Mouse (Mus musculus): Measurements from ENCODE around the gene Vps11. TPM values are rescaled to one million over a fixed set of nuclear protein-coding genes. Genes with fewer than 3 reads are reported as not detected.

The Vps11 gene
- polyA plus RNA-seq, 1 experiment, result 22.3 TPM

DNA sequence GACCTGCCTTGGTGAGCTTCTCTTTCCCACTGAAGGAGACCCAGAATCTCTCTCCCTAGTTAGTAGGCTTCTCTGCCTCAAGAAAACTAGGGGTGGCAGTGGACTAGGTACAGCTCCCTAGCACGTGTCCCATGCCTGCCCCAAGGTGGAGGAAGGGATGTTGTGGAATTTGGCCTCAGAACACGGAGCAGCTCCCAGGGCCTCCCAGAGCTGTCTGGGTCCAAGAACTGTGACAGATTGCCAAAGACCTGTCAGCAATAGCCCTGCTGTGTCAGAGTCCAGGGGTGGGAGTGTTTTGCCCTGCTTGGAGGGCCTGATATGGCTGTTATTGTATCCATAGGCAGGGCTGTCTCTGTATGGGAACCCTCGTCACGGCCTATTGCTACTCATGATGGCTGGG, 39.6 kb upstream of the Vps11 start:
- Histone ChIP-seq H3K4me3 (ENCODE audit: low read depth, low read length) (0 out of 2 replicates have a peak overlapping the region, but pooled peaks have one; percentile 5), H3K27ac (ENCODE audit: insufficient read depth, low read depth, low read length) (peak overlapping the region; percentile 73), H3K36me3 (ENCODE audit: control insufficient read depth, insufficient read depth, low read length) (peaks cover 50% of the 10 kb centered on the region), H3K27me3 (ENCODE audit: control insufficient read depth, insufficient read depth, low read length) (no peaks in the 10 kb centered on the region), H3K4me1 (ENCODE audit: control insufficient read depth, insufficient read depth, insufficient read length, low read length) (peaks cover 29% of the 10 kb centered on the region)
- 33% methylated on average over 4 of the region's 4 CpGs for WGBS
- TF ChIP-seq CTCF (IDR thresholded peaks at IDR 0.05; ENCODE audit: extremely low read depth, insufficient read length, insufficient replicate concordance, low read depth, low read length), result no peak
- TF ChIP-seq POLR2A (IDR thresholded peaks at IDR 0.05; ENCODE audit: low read depth, low read length), result no peak

GRCm38 (mm10) chr9:44399795-44400114, 38.3 kb upstream of the Vps11 start:
- H3K27me3 ChIP-seq (ENCODE audit: control insufficient read depth, insufficient read depth, low read length), result no peaks in the 10 kb centered on the region
- H3K4me1 ChIP-seq (ENCODE audit: control insufficient read depth, insufficient read depth, insufficient read length, low read length), result peaks cover 32% of the 10 kb centered on the region
- TF ChIP-seq CTCF (IDR thresholded peaks at IDR 0.05; ENCODE audit: extremely low read depth, insufficient read length, insufficient replicate concordance, low read depth, low read length) (no peak), POLR2A (IDR thresholded peaks at IDR 0.05; ENCODE audit: low read depth, low read length) (no peak)
- H3K36me3 ChIP-seq (ENCODE audit: control insufficient read depth, insufficient read depth, low read length), result peaks cover 50% of the 10 kb centered on the region
- peak overlapping the region; percentile 68 for H3K4me3 ChIP-seq (ENCODE audit: low read depth, low read length)
- 89% methylated on average over 6 of the region's 6 CpGs for WGBS
- no peak overlapping the region for H3K27ac ChIP-seq (ENCODE audit: insufficient read depth, low read depth, low read length)

- H3K4me1 ChIP-seq (ENCODE audit: control insufficient read depth, insufficient read depth, insufficient read length, low read length), result peaks cover 32% of the 10 kb centered on the region
- H3K4me3 ChIP-seq (ENCODE audit: low read depth, low read length), result peak overlapping the region; percentile 68
- WGBS, result 81% methylated on average over 13 of the region's 13 CpGs
- no peak overlapping the region for H3K27ac ChIP-seq (ENCODE audit: insufficient read depth, low read depth, low read length)
- no peak for TF ChIP-seq CTCF (IDR thresholded peaks at IDR 0.05; ENCODE audit: extremely low read depth, insufficient read length, insufficient replicate concordance, low read depth, low read length)
- TF ChIP-seq POLR2A (IDR thresholded peaks at IDR 0.05; ENCODE audit: low read depth, low read length), result no peak
- H3K27me3 ChIP-seq (ENCODE audit: control insufficient read depth, insufficient read depth, low read length), result no peaks in the 10 kb centered on the region
- H3K36me3 ChIP-seq (ENCODE audit: control insufficient read depth, insufficient read depth, low read length), result peaks cover 46% of the 10 kb centered on the region
These were observed 37.8 kb upstream of the Vps11 start for GRCm38 (mm10) chr9:44399114-44399794.

DNA sequence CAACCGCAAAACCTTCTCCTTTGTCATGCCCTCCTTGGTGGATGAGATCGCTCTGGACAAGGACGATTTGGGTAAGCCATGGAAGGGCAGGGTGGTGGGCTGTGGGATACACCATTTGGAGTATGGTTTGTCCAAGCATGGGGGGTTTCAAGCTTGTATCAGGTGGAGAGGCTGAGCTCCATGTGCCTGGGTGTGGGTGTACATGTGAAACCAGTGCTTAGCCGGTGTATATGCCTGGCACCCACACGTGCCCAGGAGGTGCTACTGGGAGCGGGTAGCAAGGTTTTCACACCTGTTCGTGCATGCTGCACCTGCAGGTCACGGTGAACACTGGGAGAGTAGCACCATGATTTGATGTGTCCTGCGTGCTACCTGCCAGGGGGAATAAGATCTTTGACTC, 37.1 kb upstream of the Vps11 start:
- Histone ChIP-seq H3K36me3 (ENCODE audit: control insufficient read depth, insufficient read depth, low read length) (peaks cover 39% of the 10 kb centered on the region), H3K4me3 (ENCODE audit: low read depth, low read length) (peak overlapping the region; percentile 68), H3K27me3 (ENCODE audit: control insufficient read depth, insufficient read depth, low read length) (no peaks in the 10 kb centered on the region), H3K4me1 (ENCODE audit: control insufficient read depth, insufficient read depth, insufficient read length, low read length) (peaks cover 32% of the 10 kb centered on the region), H3K27ac (ENCODE audit: insufficient read depth, low read depth, low read length) (peak overlapping the region; percentile 99)
- TF ChIP-seq POLR2A (IDR thresholded peaks at IDR 0.05; ENCODE audit: low read depth, low read length) (no peak), CTCF (IDR thresholded peaks at IDR 0.05; ENCODE audit: extremely low read depth, insufficient read length, insufficient replicate concordance, low read depth, low read length) (no peak)
- WGBS, result 26% methylated on average over 9 of the region's 9 CpGs

DNA sequence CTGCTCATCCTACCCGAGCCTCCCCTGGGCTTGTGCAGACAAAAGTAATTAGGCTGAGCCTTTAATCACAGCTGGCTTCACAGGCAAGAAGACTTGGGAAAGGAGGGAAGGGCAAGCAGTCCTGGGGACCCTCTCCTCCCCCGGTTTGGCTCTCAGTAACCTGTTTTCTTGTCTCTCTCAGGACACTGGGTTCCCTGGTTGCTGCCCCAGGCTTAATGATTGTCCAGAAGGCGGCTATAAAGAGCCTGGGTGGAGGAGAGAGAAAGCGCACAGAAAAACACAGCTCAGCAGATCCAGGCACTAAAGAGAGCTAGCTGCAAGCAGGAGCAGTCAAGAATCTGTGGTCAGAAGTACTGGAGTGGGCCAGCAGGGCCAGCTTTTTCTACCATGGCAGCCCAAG, 36.6 kb upstream of the Vps11 start:
- WGBS, result 19% methylated on average over 4 of the region's 4 CpGs
- Histone ChIP-seq H3K27ac (ENCODE audit: insufficient read depth, low read depth, low read length) (peak overlapping the region; percentile 99), H3K36me3 (ENCODE audit: control insufficient read depth, insufficient read depth, low read length) (peaks cover 35% of the 10 kb centered on the region), H3K27me3 (ENCODE audit: control insufficient read depth, insufficient read depth, low read length) (no peaks in the 10 kb centered on the region), H3K4me3 (ENCODE audit: low read depth, low read length) (peak overlapping the region; percentile 68), H3K4me1 (ENCODE audit: control insufficient read depth, insufficient read depth, insufficient read length, low read length) (peaks cover 32% of the 10 kb centered on the region)
- TF ChIP-seq POLR2A (IDR thresholded peaks at IDR 0.05; ENCODE audit: low read depth, low read length) (no peak; the same call in 1 of the 2 replicates), CTCF (IDR thresholded peaks at IDR 0.05; ENCODE audit: extremely low read depth, insufficient read length, insufficient replicate concordance, low read depth, low read length) (no peak)

- no peaks in the 10 kb centered on the region for H3K27me3 ChIP-seq (ENCODE audit: control insufficient read depth, insufficient read depth, low read length)
- H3K36me3 ChIP-seq (ENCODE audit: control insufficient read depth, insufficient read depth, low read length), result peaks cover 27% of the 10 kb centered on the region
- under 1% methylated on average over 43 of the region's 43 CpGs for WGBS
- H3K27ac ChIP-seq (ENCODE audit: insufficient read depth, low read depth, low read length), result peak within 1 kb of the TSS; percentile 99
- H3K4me3 ChIP-seq (ENCODE audit: low read depth, low read length), result peak within 1 kb of the TSS; percentile 85
- TF ChIP-seq POLR2A (IDR thresholded peaks at IDR 0.05; ENCODE audit: low read depth, low read length), result peak; percentile 94
- no peak for TF ChIP-seq CTCF (IDR thresholded peaks at IDR 0.05; ENCODE audit: extremely low read depth, insufficient read length, insufficient replicate concordance, low read depth, low read length)
- H3K4me1 ChIP-seq (ENCODE audit: control insufficient read depth, insufficient read depth, insufficient read length, low read length), result peaks cover 27% of the 10 kb centered on the region
These were observed 35.4 kb upstream of the Vps11 start, which contains the start of gene Slc37a4 for GRCm38 (mm10) chr9:44396684-44397411. Gene Slc37a4 (plus strand): TSS chr9:44396852.

GRCm38 (mm10) chr9:44391466-44391865, 30.0 kb upstream of the Vps11 start:
- Histone ChIP-seq H3K27me3 (ENCODE audit: control insufficient read depth, insufficient read depth, low read length) (no peaks in the 10 kb centered on the region), H3K27ac (ENCODE audit: insufficient read depth, low read depth, low read length) (no peak overlapping the region), H3K4me3 (ENCODE audit: low read depth, low read length) (no peak overlapping the region), H3K36me3 (ENCODE audit: control insufficient read depth, insufficient read depth, low read length) (peaks cover 46% of the 10 kb centered on the region), H3K4me1 (ENCODE audit: control insufficient read depth, insufficient read depth, insufficient read length, low read length) (peaks cover 4% of the 10 kb centered on the region; the same call in 1 of the 2 replicates)
- 24% methylated on average over 4 of the region's 4 CpGs for WGBS
- TF ChIP-seq POLR2A (IDR thresholded peaks at IDR 0.05; ENCODE audit: low read depth, low read length) (no peak), CTCF (IDR thresholded peaks at IDR 0.05; ENCODE audit: extremely low read depth, insufficient read length, insufficient replicate concordance, low read depth, low read length) (peak; percentile 74; the same call in 1 of the 2 replicates)

Measured in small intestine, adult 2 months (tissue).